Mouse (Mus musculus): ENCODE measurements at regions not wholly inside any gene's neighbourhood (a gene's known extent, or its start where the extent isn't known, plus 50 kb on each side); places are given as distances from the start of the nearest gene placed in this dataset.

DNA sequence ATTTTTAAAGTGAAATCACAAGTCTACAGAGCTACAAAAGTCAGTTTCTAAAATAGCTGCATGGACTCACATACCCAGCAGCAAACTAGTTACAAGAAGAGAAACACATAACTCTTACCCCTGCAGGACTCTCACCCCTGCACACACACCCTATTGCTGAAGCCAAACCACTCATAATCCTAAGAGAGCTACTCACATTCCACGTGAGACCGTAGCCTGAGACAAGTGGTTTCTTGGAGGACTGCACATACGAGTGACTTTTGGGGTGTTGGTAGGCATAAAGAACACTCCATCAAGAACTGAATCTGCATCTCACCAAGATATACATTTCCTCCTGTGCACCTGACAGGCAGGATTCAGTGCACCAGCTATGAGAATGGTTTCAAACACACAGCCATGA, 150.8 kb downstream of the Gsdmc2 start:
- no peak for ATAC-seq (ENCODE audit: insufficient read depth, low FRiP score, low TSS enrichment)
- Histone ChIP-seq H3K4me3 (ENCODE audit: low read depth, low read length) (no peak overlapping the region), H3K27me3 (ENCODE audit: control insufficient read depth, insufficient read depth, low read length) (no peaks in the 10 kb centered on the region), H3K9ac (ENCODE audit: low read length) (no peak overlapping the region), H3K4me2 (ENCODE audit: low read depth) (no peak overlapping the region), H3K4me1 (ENCODE audit: control insufficient read depth, insufficient read depth, low read length) (no peaks in the 10 kb centered on the region; the same call in 1 of the 2 replicates), H3K9me3 (ENCODE audit: control insufficient read depth, low read length) (no peaks in the 10 kb centered on the region), H3K27ac (ENCODE audit: low read depth, low read length) (no peak overlapping the region), H3K36me3 (ENCODE audit: control insufficient read depth, insufficient read depth, low read length) (no peaks in the 10 kb centered on the region)
- WGBS, result 82% methylated on average over 3 of the region's 3 CpGs
- DNase-seq (ENCODE audit: low spot score), result no peak

DNA sequence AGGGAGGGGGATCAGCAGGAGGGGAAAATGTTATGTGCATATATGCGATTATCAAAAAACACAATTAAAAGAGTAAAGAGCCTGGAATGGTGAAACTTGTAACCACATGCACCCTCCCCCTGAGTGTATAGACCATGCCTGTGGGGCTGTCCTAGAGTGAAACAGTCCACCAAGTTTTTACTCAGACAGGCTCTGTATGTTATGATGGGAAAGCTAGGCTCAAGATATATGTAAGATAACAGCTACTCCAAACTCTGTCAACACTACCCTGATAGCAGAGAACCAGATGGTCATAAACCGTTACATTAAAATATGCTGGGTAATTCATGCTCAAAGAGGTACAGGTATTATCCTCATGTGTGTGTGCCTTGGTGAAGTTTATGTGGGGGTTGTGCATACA, 151.4 kb downstream of the Gsdmc2 start:
- Histone ChIP-seq H3K9ac (ENCODE audit: low read length) (no peak overlapping the region), H3K9me3 (ENCODE audit: control insufficient read depth, low read length) (no peaks in the 10 kb centered on the region), H3K4me1 (ENCODE audit: control insufficient read depth, insufficient read depth, low read length) (no peaks in the 10 kb centered on the region; the same call in 1 of the 2 replicates), H3K4me3 (ENCODE audit: low read depth, low read length) (no peak overlapping the region), H3K27ac (ENCODE audit: low read depth, low read length) (no peak overlapping the region), H3K27me3 (ENCODE audit: control insufficient read depth, insufficient read depth, low read length) (no peaks in the 10 kb centered on the region), H3K36me3 (ENCODE audit: control insufficient read depth, insufficient read depth, low read length) (no peaks in the 10 kb centered on the region), H3K4me2 (ENCODE audit: low read depth) (no peak overlapping the region)
- no peak for DNase-seq (ENCODE audit: low spot score)
- WGBS, result 94% methylated on average over 2 of the region's 2 CpGs
- ATAC-seq (ENCODE audit: insufficient read depth, low FRiP score, low TSS enrichment), result no peak

DNA sequence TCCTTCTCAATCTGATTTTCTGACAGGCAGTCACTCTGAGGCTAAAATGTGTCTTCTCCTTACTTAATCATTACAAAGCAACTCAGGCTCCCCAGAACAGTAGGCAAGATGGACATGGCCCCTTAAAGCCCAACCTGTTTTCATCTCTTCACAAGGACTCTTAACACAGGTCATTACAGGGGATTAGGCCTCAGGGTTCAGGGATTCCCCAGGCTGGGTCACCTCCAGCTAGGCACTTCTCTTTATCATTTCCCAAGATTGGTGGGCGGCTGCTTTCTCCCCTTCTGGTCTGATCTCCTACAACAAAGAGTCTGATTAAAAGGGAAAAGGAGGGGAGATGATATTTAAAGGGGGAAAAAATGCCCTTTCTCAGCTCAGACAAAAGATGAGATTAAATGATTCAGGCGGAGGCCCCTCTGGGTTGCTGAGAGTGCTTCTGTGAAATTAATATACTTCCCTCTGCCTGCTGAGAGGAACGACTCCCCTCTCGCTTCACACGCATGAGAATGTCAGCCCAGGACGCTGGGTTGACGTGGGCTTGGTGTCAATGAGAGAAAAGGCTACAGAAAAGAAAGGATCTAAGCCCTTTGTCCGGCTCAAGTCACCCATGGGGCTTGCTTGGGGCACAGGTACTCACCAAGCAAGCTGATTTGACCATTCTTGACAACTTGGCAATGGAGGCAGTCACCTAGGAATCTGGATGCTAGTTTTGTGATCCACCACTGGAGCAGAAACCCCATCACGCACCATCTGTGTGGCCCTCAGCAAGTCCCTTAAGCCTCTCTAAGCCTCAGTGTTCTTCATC, 152.3 kb downstream of the Gsdmc2 start:
- Histone ChIP-seq H3K36me3 (ENCODE audit: control insufficient read depth, insufficient read depth, low read length) (no peaks in the 10 kb centered on the region), H3K4me1 (ENCODE audit: control insufficient read depth, insufficient read depth, low read length) (no peaks in the 10 kb centered on the region; the same call in 1 of the 2 replicates), H3K27me3 (ENCODE audit: control insufficient read depth, insufficient read depth, low read length) (no peaks in the 10 kb centered on the region), H3K27ac (ENCODE audit: low read depth, low read length) (no peak overlapping the region), H3K9me3 (ENCODE audit: control insufficient read depth, low read length) (no peaks in the 10 kb centered on the region), H3K9ac (ENCODE audit: low read length) (no peak overlapping the region), H3K4me3 (ENCODE audit: low read depth, low read length) (no peak overlapping the region), H3K4me2 (ENCODE audit: low read depth) (no peak overlapping the region)
- 52% methylated on average over 9 of the region's 9 CpGs for WGBS
- ATAC-seq (ENCODE audit: insufficient read depth, low FRiP score, low TSS enrichment), result no peak
- no peak for DNase-seq (ENCODE audit: low spot score)

DNA sequence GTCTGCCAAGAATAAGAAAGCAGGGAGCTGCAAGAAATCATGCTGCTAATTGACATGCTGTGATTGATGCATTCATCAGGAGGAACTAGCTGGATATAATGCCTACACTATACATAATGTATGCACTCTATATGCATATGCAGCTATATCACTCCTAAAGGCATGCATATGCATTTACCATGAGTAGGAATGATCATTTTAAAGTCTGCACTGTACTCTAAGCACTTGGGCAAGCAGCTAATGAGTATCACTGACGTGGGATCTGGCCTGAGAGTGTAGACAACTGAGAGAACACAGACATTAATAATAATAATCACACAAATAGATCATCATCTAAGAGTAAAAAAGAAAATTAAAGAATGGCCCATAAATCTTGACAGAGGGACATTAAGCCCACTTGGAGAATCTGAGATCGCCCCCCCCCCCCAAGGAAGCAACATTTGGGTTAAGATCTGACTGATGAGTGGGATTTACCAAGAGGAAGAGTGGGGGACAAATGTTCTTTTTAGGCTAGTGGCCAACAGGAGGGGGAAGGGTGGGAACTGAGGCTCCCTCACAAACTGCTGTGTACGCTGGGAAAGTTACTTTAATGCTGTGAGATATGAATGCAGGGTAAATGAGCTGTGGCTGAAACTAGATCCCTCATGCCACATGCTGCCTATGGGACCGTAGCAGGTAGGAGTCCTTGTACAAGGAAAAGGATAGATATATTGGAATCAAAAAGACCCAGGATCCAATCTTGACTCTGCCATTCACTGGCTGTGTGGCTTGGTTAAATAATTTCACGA, 155.0 kb downstream of the Gsdmc2 start:
- ATAC-seq (ENCODE audit: insufficient read depth, low FRiP score, low TSS enrichment) (no peak), DNase-seq (ENCODE audit: low spot score) (no peak)
- no peaks in the 10 kb centered on the region for H3K27me3 ChIP-seq (ENCODE audit: control insufficient read depth, insufficient read depth, low read length)
- no peaks in the 10 kb centered on the region; the same call in 1 of the 2 replicates for H3K4me1 ChIP-seq (ENCODE audit: control insufficient read depth, insufficient read depth, low read length)
- H3K9ac ChIP-seq (ENCODE audit: low read length), result no peak overlapping the region
- H3K27ac ChIP-seq (ENCODE audit: low read depth, low read length), result no peak overlapping the region
- WGBS, result 67% methylated on average over 5 of the region's 5 CpGs
- H3K9me3 ChIP-seq (ENCODE audit: control insufficient read depth, low read length), result no peaks in the 10 kb centered on the region
- H3K4me3 ChIP-seq (ENCODE audit: low read depth, low read length), result no peak overlapping the region
- H3K36me3 ChIP-seq (ENCODE audit: control insufficient read depth, insufficient read depth, low read length), result no peaks in the 10 kb centered on the region
- H3K4me2 ChIP-seq (ENCODE audit: low read depth), result no peak overlapping the region

DNA sequence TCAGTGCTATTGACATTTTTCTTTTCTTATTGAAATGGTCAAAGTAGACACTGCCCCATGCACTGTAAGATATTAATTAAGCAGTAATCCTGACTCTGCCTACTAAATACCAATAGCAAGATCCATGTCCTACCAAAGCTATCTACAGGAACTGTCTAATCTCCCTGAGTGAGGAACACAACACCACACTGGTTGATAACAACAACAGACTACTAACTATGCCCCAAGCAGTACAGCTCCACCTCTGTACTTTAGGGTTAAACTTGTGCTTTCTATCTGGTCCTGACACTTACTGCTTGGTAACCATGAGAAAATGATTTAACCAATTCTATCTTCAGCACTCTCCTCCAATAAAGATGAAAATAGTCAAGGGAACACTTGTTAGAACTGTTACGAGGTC, 157.1 kb downstream of the Gsdmc2 start:
- Histone ChIP-seq H3K9me3 (ENCODE audit: control insufficient read depth, low read length) (no peaks in the 10 kb centered on the region), H3K27me3 (ENCODE audit: control insufficient read depth, insufficient read depth, low read length) (no peaks in the 10 kb centered on the region), H3K36me3 (ENCODE audit: control insufficient read depth, insufficient read depth, low read length) (no peaks in the 10 kb centered on the region), H3K4me3 (ENCODE audit: low read depth, low read length) (no peak overlapping the region), H3K9ac (ENCODE audit: low read length) (no peak overlapping the region), H3K4me2 (ENCODE audit: low read depth) (no peak overlapping the region), H3K27ac (ENCODE audit: low read depth, low read length) (no peak overlapping the region), H3K4me1 (ENCODE audit: control insufficient read depth, insufficient read depth, low read length) (no peaks in the 10 kb centered on the region; the same call in 1 of the 2 replicates)
- no peak for DNase-seq (ENCODE audit: low spot score)
- no peak for ATAC-seq (ENCODE audit: insufficient read depth, low FRiP score, low TSS enrichment)
- 90% methylated on average over 1 of the region's 1 CpGs for WGBS

DNA sequence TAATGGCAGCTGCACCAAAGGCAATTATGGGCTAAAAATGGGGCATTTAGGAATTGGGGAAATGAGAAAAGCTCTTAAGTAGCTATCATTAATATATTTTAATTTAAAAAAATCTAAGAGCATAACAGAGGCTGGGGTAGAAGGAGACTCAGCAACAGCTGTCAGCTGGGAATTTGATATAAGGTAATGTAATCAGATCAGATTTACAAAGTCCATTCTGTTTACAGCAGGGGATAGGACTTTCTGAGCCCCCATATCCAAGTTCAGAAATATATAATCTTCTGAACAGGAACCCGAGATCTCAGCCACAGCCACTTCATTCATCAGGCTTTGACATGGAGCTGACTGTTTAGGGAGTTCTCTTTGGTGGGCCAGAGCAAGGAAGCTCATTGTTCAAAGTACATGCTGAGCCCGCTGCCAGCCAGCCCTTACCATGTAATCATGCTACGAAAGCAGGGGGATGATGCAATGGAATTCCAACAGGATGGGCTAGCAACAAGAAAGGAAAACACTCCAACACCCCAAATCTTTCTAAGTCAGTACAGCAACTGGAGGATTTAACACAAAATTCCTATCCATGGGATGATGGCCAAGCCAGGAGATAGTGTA, 157.9 kb downstream of the Gsdmc2 start:
- H3K27me3 ChIP-seq (ENCODE audit: control insufficient read depth, insufficient read depth, low read length), result no peaks in the 10 kb centered on the region
- H3K36me3 ChIP-seq (ENCODE audit: control insufficient read depth, insufficient read depth, low read length), result no peaks in the 10 kb centered on the region
- H3K27ac ChIP-seq (ENCODE audit: low read depth, low read length), result no peak overlapping the region
- no peaks in the 10 kb centered on the region; the same call in 1 of the 2 replicates for H3K4me1 ChIP-seq (ENCODE audit: control insufficient read depth, insufficient read depth, low read length)
- no peak overlapping the region for H3K4me3 ChIP-seq (ENCODE audit: low read depth, low read length)
- 67% methylated on average over 3 of the region's 3 CpGs for WGBS
- H3K9ac ChIP-seq (ENCODE audit: low read length), result no peak overlapping the region
- DNase-seq (ENCODE audit: low spot score), result no peak
- H3K9me3 ChIP-seq (ENCODE audit: control insufficient read depth, low read length), result no peaks in the 10 kb centered on the region
- no peak overlapping the region for H3K4me2 ChIP-seq (ENCODE audit: low read depth)
- no peak for ATAC-seq (ENCODE audit: insufficient read depth, low FRiP score, low TSS enrichment)

DNA sequence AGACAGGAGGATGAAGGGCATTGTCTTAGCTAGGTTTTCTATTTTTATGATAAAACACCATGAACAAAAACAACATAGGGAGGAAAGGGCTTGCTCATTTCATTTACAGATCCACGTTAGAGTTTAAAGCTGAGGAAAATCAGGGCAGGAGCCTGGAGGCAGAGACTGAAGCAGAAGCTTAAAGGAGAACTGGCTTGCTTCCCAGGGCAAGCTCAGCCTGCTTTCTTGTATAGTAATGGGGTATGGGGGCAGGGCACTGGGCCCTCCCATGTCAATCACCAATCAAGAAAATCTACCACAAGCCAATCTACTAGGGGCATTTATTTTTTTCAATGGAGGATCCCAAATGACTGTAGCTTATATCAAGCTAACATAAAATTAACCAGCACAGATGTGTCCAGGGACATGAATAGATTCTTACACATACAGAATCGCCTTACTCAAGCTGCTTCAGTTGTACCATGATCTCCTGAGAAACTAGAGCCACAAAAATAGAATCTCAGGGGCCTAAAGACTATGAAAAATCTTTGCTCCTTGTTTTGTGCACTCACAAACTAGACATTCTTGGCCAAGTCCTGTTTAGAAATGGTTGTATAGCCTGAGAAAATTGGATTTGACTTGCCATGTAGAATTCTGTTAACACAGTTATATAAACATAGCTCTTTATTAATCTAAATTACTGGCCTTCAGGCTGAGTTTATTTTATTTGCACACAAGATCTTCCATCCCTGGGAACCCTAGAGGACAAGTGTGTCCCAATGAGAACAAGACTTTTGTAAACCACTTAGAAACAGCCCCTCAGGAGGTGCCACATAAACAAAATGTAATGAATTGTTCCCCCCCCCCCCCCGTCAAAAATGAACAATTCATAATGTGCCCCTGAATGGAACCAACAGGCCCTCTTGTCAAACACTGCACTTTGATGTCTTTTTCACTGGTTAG, 164.7 kb downstream of the Gsdmc2 start:
- H3K27ac ChIP-seq (ENCODE audit: low read depth, low read length), result no peak overlapping the region
- H3K27me3 ChIP-seq (ENCODE audit: control insufficient read depth, insufficient read depth, low read length), result no peaks in the 10 kb centered on the region
- ATAC-seq (ENCODE audit: insufficient read depth, low FRiP score, low TSS enrichment) (no peak), DNase-seq (ENCODE audit: low spot score) (no peak)
- H3K4me1 ChIP-seq (ENCODE audit: control insufficient read depth, insufficient read depth, low read length), result no peaks in the 10 kb centered on the region
- H3K9ac ChIP-seq (ENCODE audit: low read length), result no peak overlapping the region
- no peak overlapping the region for H3K4me3 ChIP-seq (ENCODE audit: low read depth, low read length)
- H3K9me3 ChIP-seq (ENCODE audit: control insufficient read depth, low read length), result no peaks in the 10 kb centered on the region
- H3K36me3 ChIP-seq (ENCODE audit: control insufficient read depth, insufficient read depth, low read length), result no peaks in the 10 kb centered on the region
- no peak overlapping the region for H3K4me2 ChIP-seq (ENCODE audit: low read depth)
- WGBS, result 72% methylated on average over 3 of the region's 3 CpGs

DNA sequence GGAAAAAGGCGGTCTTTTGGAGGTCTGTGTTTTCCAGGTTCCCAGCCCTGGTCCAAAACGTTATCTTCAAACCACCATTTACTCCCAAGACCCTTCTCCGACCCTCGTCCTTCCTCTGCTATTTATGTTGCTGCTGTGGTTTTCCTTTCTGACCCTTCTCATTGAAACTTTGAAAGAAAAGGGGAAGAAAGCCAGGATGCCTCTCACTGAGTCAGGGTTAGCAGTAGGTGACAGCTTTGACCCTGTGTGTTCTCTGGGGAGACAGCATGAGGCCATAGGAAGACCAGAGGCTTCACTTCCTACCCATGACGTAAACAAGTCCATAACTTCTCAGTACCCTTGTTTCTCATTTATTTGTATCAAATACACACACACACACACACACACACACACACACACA, 166.1 kb downstream of the Gsdmc2 start:
- H3K9me3 ChIP-seq (ENCODE audit: control insufficient read depth, low read length), result no peaks in the 10 kb centered on the region
- no peak overlapping the region for H3K27ac ChIP-seq (ENCODE audit: low read depth, low read length)
- no peak for DNase-seq (ENCODE audit: low spot score)
- H3K9ac ChIP-seq (ENCODE audit: low read length), result no peak overlapping the region
- no peaks in the 10 kb centered on the region for H3K27me3 ChIP-seq (ENCODE audit: control insufficient read depth, insufficient read depth, low read length)
- H3K4me3 ChIP-seq (ENCODE audit: low read depth, low read length), result no peak overlapping the region
- H3K36me3 ChIP-seq (ENCODE audit: control insufficient read depth, insufficient read depth, low read length), result no peaks in the 10 kb centered on the region
- 82% methylated on average over 5 of the region's 5 CpGs for WGBS
- no peak for ATAC-seq (ENCODE audit: insufficient read depth, low FRiP score, low TSS enrichment)
- no peaks in the 10 kb centered on the region for H3K4me1 ChIP-seq (ENCODE audit: control insufficient read depth, insufficient read depth, low read length)
- no peak overlapping the region for H3K4me2 ChIP-seq (ENCODE audit: low read depth)
